Mouse (Mus musculus) liver, embryonic 14.5 days (tissue): ENCODE results near the gene Ypel1. TPM values are rescaled to one million over a fixed set of nuclear protein-coding genes. Genes with fewer than 3 reads are reported as not detected.

Source experiments
- ATAC-seq: fragments of 200-750 bp; cut with Nextera tagmentation; 2 replicates; pipeline ENCODE4 v1.8.0; 2017; ENCODE audit warnings: moderate number of reproducible peaks, mild to moderate bottlenecking, moderate library complexity; ENCODE audit not compliant: insufficient read depth
- DNase-seq, 3 experiments: peaks; one replicate each; pipeline ENCODE4 v3.0.0-alpha.2; 2012 to 2013; ENCODE audit warnings: low read depth in 3 of 3, low spot score in 3 of 3
- H3K27ac ChIP-seq: fragments of 300-500 bp; sonication (generic); 2 replicates; pipeline ENCODE4 v1.5.1; 2014; ENCODE audit warnings: moderate library complexity, mild to moderate bottlenecking, control low read depth, inconsistent platforms
- H3K27me3 ChIP-seq: fragments of 300-500 bp; sonication (generic); 2 replicates; pipeline ENCODE4 v1.6.1; 2014; ENCODE audit warnings: mild to moderate bottlenecking, low read length, moderate library complexity; ENCODE audit not compliant: control insufficient read depth, insufficient read depth
- H3K36me3 ChIP-seq: fragments of 300-500 bp; sonication (generic); replicated peaks from 2 replicates; pipeline ENCODE4 v1.6.1; 2014; ENCODE audit warnings: low read depth; ENCODE audit not compliant: control insufficient read depth, insufficient read depth
- H3K4me1 ChIP-seq, 2 experiments: fragments of 200-500 bp in 1 of 2; fragments of 300-500 bp in 1 of 2; sonication (generic) in 1 of 2; replicated peaks; 2 replicates each; pipeline ENCODE4 v1.6.1; 2012 to 2014; ENCODE audit warnings: antibody characterized with exemption in 1 of 2, inconsistent platforms in 1 of 2, low read length in 1 of 2; ENCODE audit not compliant: control insufficient read depth in 2 of 2, insufficient read depth in 2 of 2
- H3K4me2 ChIP-seq: fragments of 300-500 bp; sonication (generic); 2 replicates; pipeline ENCODE4 v1.6.1; 2014; ENCODE audit warnings: low read depth, mild to moderate bottlenecking, control low read depth, moderate library complexity
- H3K4me3 ChIP-seq, 2 experiments: fragments of 200-500 bp in 1 of 2; fragments of 300-500 bp in 1 of 2; sonication (generic) in 1 of 2; 2 replicates each; pipeline ENCODE4 v1.5.1; 2012 to 2014; ENCODE audit warnings: low read depth in 2 of 2, low read length in 2 of 2, mild to moderate bottlenecking in 2 of 2, control low read depth in 1 of 2, inconsistent platforms in 1 of 2, moderate library complexity in 1 of 2; ENCODE audit not compliant: insufficient read depth in 1 of 2
- H3K9ac ChIP-seq: fragments of 300-500 bp; sonication (generic); replicated peaks from 2 replicates; pipeline ENCODE4 v1.6.1; 2014; ENCODE audit warnings: mild to moderate bottlenecking, control low read depth, moderate library complexity
- H3K9me3 ChIP-seq: fragments of 300-500 bp; sonication (generic); 2 replicates; pipeline ENCODE4 v1.6.1; 2016; ENCODE audit warnings: low read length, mixed read lengths; ENCODE audit not compliant: control insufficient read depth
- CTCF ChIP-seq: IDR thresholded peaks from 2 replicates; pipeline ENCODE4 v1.5.1; 2016; ENCODE audit warnings: antibody characterized with exemption, low read depth, control low read depth
- EP300 ChIP-seq: IDR thresholded peaks from 2 replicates; pipeline ENCODE4 v1.6.1; 2016; ENCODE audit warnings: antibody characterized with exemption, low read depth
- WGBS: fragments of 180-500 bp; shearing (Covaris S2); extraction: QIAGEN DNeasy Blood & Tissue Kit; methylation state at CpG from one replicate; pipeline ENCODE4 v1.1.7; 2014; ENCODE audit not compliant: insufficient replicate concordance; 5-methylcytosine and 5-hydroxymethylcytosine counted together
- polyA plus RNA-seq, 2 experiments: library from polyadenylated mRNA; depleted of rRNA in 1 of 2; stranded (reverse) in 1 of 2; unstranded in 1 of 2; fragments of >200 nt; fragmentation: Nextera tagmentation in 1 of 2; extraction: Ambion mirVana in 1 of 2; gene quantifications; 2 replicates each; pipeline versions ENCODE4 v1.2.1 to v1.2.3; 2012 to 2014

Ypel1 gene
- polyA plus RNA-seq, 2 experiments: 0.20 to 0.43 TPM

DNA sequence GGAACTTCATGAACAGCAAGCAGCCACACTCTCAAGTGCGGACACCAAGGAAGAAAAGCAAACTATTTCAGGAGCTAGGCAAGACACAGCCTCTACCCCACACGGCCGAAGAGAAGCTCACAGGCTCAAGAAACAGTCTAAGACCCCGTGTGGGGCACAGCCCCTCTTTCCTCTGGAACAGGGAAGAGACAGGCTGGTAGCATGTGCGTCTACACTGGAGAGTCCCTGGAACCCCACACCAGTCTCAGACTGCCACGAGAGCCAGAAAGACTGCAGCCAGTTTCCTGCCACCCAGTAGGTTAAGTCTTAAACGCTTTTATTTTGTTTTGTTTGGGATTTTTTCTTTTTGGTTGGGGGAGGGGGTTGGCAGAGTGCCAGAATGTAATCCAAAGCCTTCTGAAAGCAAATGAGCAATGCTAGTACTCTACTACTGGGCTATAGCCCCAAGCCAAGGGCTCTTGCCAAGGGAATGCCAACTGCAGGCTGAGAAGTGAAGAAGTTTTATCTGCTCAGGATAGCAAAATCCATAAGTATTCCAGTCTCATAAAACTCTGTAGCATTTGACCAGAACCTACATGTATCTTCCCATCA lies 33.2 kb downstream of the Ypel1 start:
- DNase-seq (no peak), ATAC-seq (no peak)
- H3K27ac ChIP-seq: no peak overlapping the region
- no peak overlapping the region for H3K4me3 ChIP-seq
- no peaks in the 10 kb centered on the region for H3K9me3 ChIP-seq
- H3K27me3 ChIP-seq: no peaks in the 10 kb centered on the region
- no peaks in the 10 kb centered on the region for H3K4me1 ChIP-seq
- 74% methylated on average over 7 of the region's 7 CpGs for WGBS
- TF ChIP-seq CTCF (no peak), EP300 (no peak)
- H3K9ac ChIP-seq: no peak overlapping the region
- H3K36me3 ChIP-seq: peaks cover 46% of the 10 kb centered on the region
- H3K4me2 ChIP-seq: no peak overlapping the region

GRCm38 (mm10) chr16:17104600-17104999 lies 35.1 kb downstream of the Ypel1 start:
- WGBS: 80% methylated on average over 4 of the region's 4 CpGs
- Histone ChIP-seq H3K4me2 (no peak overlapping the region), H3K4me1 (no peaks in the 10 kb centered on the region), H3K27ac (no peak overlapping the region), H3K9me3 (no peaks in the 10 kb centered on the region), H3K9ac (no peak overlapping the region), H3K36me3 (peaks cover 44% of the 10 kb centered on the region), H3K4me3 (no peak overlapping the region), H3K27me3 (no peaks in the 10 kb centered on the region)
- DNase-seq (no peak), ATAC-seq (no peak)
- TF ChIP-seq CTCF (no peak), EP300 (no peak)

GRCm38 (mm10) chr16:17110771-17111743 lies 41.6 kb downstream of the Ypel1 start, which contains the start of gene Ppil2:
Ppil2 (minus strand) TSS chr16:17111257.
- Histone ChIP-seq H3K4me1 (peaks cover 3 to 6% of the 10 kb centered on the region in 2 experiments), H3K36me3 (peaks cover 20% of the 10 kb centered on the region), H3K4me2 (peak within 1 kb of the TSS; percentile 79), H3K27me3 (no peaks in the 10 kb centered on the region), H3K9ac (peak within 1 kb of the TSS; percentile 83), H3K27ac (peak within 1 kb of the TSS; percentile 49), H3K9me3 (no peaks in the 10 kb centered on the region), H3K4me3 (peak within 1 kb of the TSS; percentile 81 to 88)
- DNase-seq (peak; percentile 64 to 77 (median 72)), ATAC-seq (peak; percentile 87)
- TF ChIP-seq EP300 (no peak), CTCF (0 out of 2 replicates have a peak, but pooled peaks have one; percentile 7)
- 5% methylated on average over 38 of the region's 38 CpGs for WGBS

DNA sequence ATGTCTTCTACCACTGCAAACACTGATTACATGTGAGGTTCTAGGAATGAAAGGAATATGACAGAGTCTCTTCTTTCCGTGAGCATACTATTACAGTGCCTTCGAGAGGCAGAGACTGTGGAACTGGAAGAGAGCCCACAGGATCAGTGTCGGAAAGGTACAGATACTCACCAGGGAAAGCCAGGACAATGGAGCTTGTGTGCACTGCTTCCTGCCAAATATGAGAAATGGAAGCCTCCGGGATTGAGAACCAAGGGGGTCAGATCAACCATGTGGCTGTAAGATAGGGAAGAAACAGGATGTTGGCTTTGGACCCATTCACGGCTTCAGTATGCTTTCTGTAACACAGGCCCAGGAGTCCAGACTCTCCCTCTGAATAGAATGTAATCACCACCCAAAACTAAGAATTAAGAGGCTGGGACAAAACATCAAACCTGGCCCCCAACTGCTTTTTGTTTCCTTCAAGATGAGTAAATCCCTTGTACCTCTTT lies 47.9 kb downstream of the Ypel1 start:
- ATAC-seq: no peak
- Histone ChIP-seq H3K36me3 (no peaks in the 10 kb centered on the region), H3K27me3 (no peaks in the 10 kb centered on the region), H3K4me2 (no peak overlapping the region), H3K9me3 (no peaks in the 10 kb centered on the region), H3K4me1 (no peaks in the 10 kb centered on the region), H3K4me3 (no peak overlapping the region), H3K27ac (no peak overlapping the region), H3K9ac (no peak overlapping the region)
- TF ChIP-seq EP300 (no peak), CTCF (no peak)
- WGBS: 73% methylated on average over 5 of the region's 5 CpGs
- DNase-seq: no peak

DNA sequence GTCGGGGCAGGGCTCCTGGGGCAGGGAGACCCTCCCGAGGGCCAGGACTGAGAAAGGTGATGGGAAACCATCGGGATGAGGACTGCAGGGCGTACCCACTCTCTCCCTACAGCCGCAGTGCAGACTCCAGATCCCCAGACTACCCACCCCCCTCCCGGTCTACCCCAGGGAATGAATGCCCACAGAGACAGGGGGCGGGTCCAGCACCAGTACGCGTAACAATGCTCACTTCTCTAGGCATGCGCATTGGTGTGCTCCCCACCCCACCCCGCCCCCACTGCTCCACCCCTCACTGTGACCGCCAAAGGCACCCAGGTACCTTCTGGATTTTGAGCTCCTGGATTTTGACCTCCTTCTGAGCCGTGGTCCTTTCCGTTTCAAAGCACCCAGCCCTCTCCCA lies 52.1 kb downstream of the Ypel1 start:
- Histone ChIP-seq H3K4me2 (no peak overlapping the region), H3K4me1 (peaks cover 0 to 11% of the 10 kb centered on the region in 2 experiments), H3K36me3 (no peaks in the 10 kb centered on the region; the same call in 1 of the 2 replicates), H3K4me3 (no peak overlapping the region), H3K27me3 (no peaks in the 10 kb centered on the region), H3K27ac (no peak overlapping the region), H3K9ac (no peak overlapping the region), H3K9me3 (no peaks in the 10 kb centered on the region)
- 82% methylated on average over 14 of the region's 14 CpGs for WGBS
- DNase-seq: no peak
- no peak for TF ChIP-seq CTCF
- no peak for TF ChIP-seq EP300
- ATAC-seq: no peak
